Mouse (Mus musculus): Measurements from ENCODE around the gene Gm3233. TPM values are rescaled to one million over a fixed set of nuclear protein-coding genes. Genes with fewer than 3 reads are reported as not detected.
"Not testable (repeated sequence)": the region's sequence is repeated elsewhere in the genome, so short reads cannot be mapped to it uniquely, and the experiment has no call there.

Gm3233 gene
- polyA plus RNA-seq, 1 experiment, result not detected

- no peak overlapping the region; the same call in 1 of the 2 replicates for H3K27ac ChIP-seq (ENCODE audit: insufficient read depth, low read length)
- no peaks in the 10 kb centered on the region for H3K4me1 ChIP-seq (ENCODE audit: control insufficient read depth, insufficient read depth, low read length)
- no peak overlapping the region for H3K4me3 ChIP-seq (ENCODE audit: insufficient read depth, low read length)
- TF ChIP-seq POLR2A (IDR thresholded peaks at IDR 0.05; ENCODE audit: extremely low read depth, insufficient read depth, low read length), result no peak
- TF ChIP-seq CTCF (IDR thresholded peaks at IDR 0.05; ENCODE audit: extremely low read depth, insufficient read depth, low read length), result no peak
Measured at GRCm38 (mm10) chr10:77769727-77770126, 10.2 kb upstream of the Gm3233 start.

GRCm38 (mm10) chr10:77753448-77753847 is 6.0 kb downstream of the Gm3233 start:
- H3K27ac ChIP-seq (ENCODE audit: insufficient read depth, low read length), result no peak overlapping the region
- TF ChIP-seq CTCF (IDR thresholded peaks at IDR 0.05; ENCODE audit: extremely low read depth, insufficient read depth, low read length), result no peak
- TF ChIP-seq POLR2A (IDR thresholded peaks at IDR 0.05; ENCODE audit: extremely low read depth, insufficient read depth, low read length), result no peak
- no peak overlapping the region for H3K4me3 ChIP-seq (ENCODE audit: insufficient read depth, low read length)
- no peaks in the 10 kb centered on the region for H3K4me1 ChIP-seq (ENCODE audit: control insufficient read depth, insufficient read depth, low read length)

GRCm38 (mm10) chr10:77752312-77752711 is 7.2 kb downstream of the Gm3233 start:
- H3K27ac ChIP-seq (ENCODE audit: insufficient read depth, low read length); H3K4me1 ChIP-seq (ENCODE audit: control insufficient read depth, insufficient read depth, low read length); H3K4me3 ChIP-seq (ENCODE audit: insufficient read depth, low read length): not testable (repeated sequence)

GRCm38 (mm10) chr10:77751254-77751653 is 8.2 kb downstream of the Gm3233 start, which contains the start of gene Gm9736:
Gene Gm9736, minus strand, starts transcription at chr10:77751354.
- not testable (repeated sequence) for H3K4me3 ChIP-seq (ENCODE audit: insufficient read depth, low read length); H3K27ac ChIP-seq (ENCODE audit: insufficient read depth, low read length)

GRCm38 (mm10) chr10:77750686-77751085 is 8.8 kb downstream of the Gm3233 start:
- H3K4me3 ChIP-seq (ENCODE audit: insufficient read depth, low read length); H3K4me1 ChIP-seq (ENCODE audit: control insufficient read depth, insufficient read depth, low read length); H3K27ac ChIP-seq (ENCODE audit: insufficient read depth, low read length): not testable (repeated sequence)

More at GRCm38 (mm10) chr10:77751254-77751653, 8.2 kb downstream of the Gm3233 start, which contains the start of gene Gm9736:
- not testable (repeated sequence) for H3K4me1 ChIP-seq (ENCODE audit: control insufficient read depth, insufficient read depth, low read length)

- H3K4me3 ChIP-seq (ENCODE audit: insufficient read depth, low read length); H3K4me1 ChIP-seq (ENCODE audit: control insufficient read depth, insufficient read depth, low read length); H3K27ac ChIP-seq (ENCODE audit: insufficient read depth, low read length): not testable (repeated sequence)
Measured at GRCm38 (mm10) chr10:77741924-77742688, 17.4 kb downstream of the Gm3233 start, which contains the start of gene Gm18596. Gene Gm18596, minus strand, starts transcription at chr10:77742638.

- H3K27ac ChIP-seq (ENCODE audit: insufficient read depth, low read length), result no peak overlapping the region
- H3K4me3 ChIP-seq (ENCODE audit: insufficient read depth, low read length), result no peak overlapping the region
- TF ChIP-seq CTCF (IDR thresholded peaks at IDR 0.05; ENCODE audit: extremely low read depth, insufficient read depth, low read length), result no peak
- no peak for TF ChIP-seq POLR2A (IDR thresholded peaks at IDR 0.05; ENCODE audit: extremely low read depth, insufficient read depth, low read length)
- no peaks in the 10 kb centered on the region for H3K4me1 ChIP-seq (ENCODE audit: control insufficient read depth, insufficient read depth, low read length)
Measured at GRCm38 (mm10) chr10:77738929-77739328, 20.6 kb downstream of the Gm3233 start.

- no peak for TF ChIP-seq POLR2A (IDR thresholded peaks at IDR 0.05; ENCODE audit: extremely low read depth, insufficient read depth, low read length)
- no peak for TF ChIP-seq CTCF (IDR thresholded peaks at IDR 0.05; ENCODE audit: extremely low read depth, insufficient read depth, low read length)
- Histone ChIP-seq H3K4me1 (ENCODE audit: control insufficient read depth, insufficient read depth, low read length) (no peaks in the 10 kb centered on the region), H3K27ac (ENCODE audit: insufficient read depth, low read length) (no peak overlapping the region), H3K4me3 (ENCODE audit: insufficient read depth, low read length) (no peak overlapping the region)
Measured at GRCm38 (mm10) chr10:77735928-77736327, 23.6 kb downstream of the Gm3233 start.

GRCm38 (mm10) chr10:77729241-77729640 is 30.2 kb downstream of the Gm3233 start:
- no peak for TF ChIP-seq POLR2A (IDR thresholded peaks at IDR 0.05; ENCODE audit: extremely low read depth, insufficient read depth, low read length)
- TF ChIP-seq CTCF (IDR thresholded peaks at IDR 0.05; ENCODE audit: extremely low read depth, insufficient read depth, low read length), result peak; percentile 22
- H3K27ac ChIP-seq (ENCODE audit: insufficient read depth, low read length), result no peak overlapping the region

GRCm38 (mm10) chr10:77728280-77728679 is 31.2 kb downstream of the Gm3233 start:
- H3K4me1 ChIP-seq (ENCODE audit: control insufficient read depth, insufficient read depth, low read length), result no peaks in the 10 kb centered on the region
- TF ChIP-seq CTCF (IDR thresholded peaks at IDR 0.05; ENCODE audit: extremely low read depth, insufficient read depth, low read length), result 0 out of 2 replicates have a peak, but pooled peaks have one; percentile 19
- no peak for TF ChIP-seq POLR2A (IDR thresholded peaks at IDR 0.05; ENCODE audit: extremely low read depth, insufficient read depth, low read length)
- no peak overlapping the region for H3K27ac ChIP-seq (ENCODE audit: insufficient read depth, low read length)
- no peak overlapping the region for H3K4me3 ChIP-seq (ENCODE audit: insufficient read depth, low read length)

More at GRCm38 (mm10) chr10:77729241-77729640, 30.2 kb downstream of the Gm3233 start:
- H3K4me3 ChIP-seq (ENCODE audit: insufficient read depth, low read length), result no peak overlapping the region
- H3K4me1 ChIP-seq (ENCODE audit: control insufficient read depth, insufficient read depth, low read length), result no peaks in the 10 kb centered on the region

Data from cortical plate, adult 2 months (tissue).